Mouse (Mus musculus): Measurements from ENCODE around the gene Ubn1. TPM values are rescaled to one million over a fixed set of nuclear protein-coding genes. Genes with fewer than 3 reads are reported as not detected.
A peak's percentile ranks its signal among the peaks of the same experiment; 100 is the strongest.

The Ubn1 gene
- total RNA-seq (2021): 10 to 100 TPM; 21.5 to 23.4 TPM
- long read RNA-seq, experiment 1, partial matches to known transcripts: 11 of 11 reads
- long read RNA-seq, experiment 1, other reads (novel, unspliced or antisense): 0 of 11 reads
- long read RNA-seq, experiment 2, full-length matches to known transcripts: 2 of 10 reads
- long read RNA-seq, experiment 2, partial matches to known transcripts: 8 of 10 reads
- long read RNA-seq, experiment 2, other reads (novel, unspliced or antisense): 0 of 10 reads

- peak; percentile 99 for DNase-seq
Observed at GRCm38 (mm10) chr16:5049774-5050234, at the start of gene Ubn1, which contains the start of gene Glyr1. Ubn1 (plus strand) TSS chr16:5050057. Glyr1 (minus strand) TSS chr16:5049863.

DNA sequence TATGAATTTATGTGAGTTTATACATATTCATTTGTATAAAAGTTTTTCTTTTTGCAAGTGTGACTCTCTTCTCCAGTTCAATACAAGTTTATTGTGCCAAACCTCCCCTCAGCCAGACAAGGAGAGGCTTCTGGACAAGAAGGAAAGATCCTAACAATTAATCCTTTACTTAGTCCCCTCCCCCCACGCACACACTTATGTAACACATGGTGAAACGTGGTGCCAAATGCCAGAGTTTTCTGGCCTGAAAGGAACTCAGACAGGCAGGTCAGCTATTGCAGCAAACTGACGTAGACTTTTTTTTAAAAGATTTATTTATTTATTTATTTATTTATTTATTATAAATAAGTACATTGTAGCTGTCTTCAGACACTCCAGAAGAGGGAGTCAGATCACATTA lies 49.2 kb upstream of the Ubn1 start:
- DNase-seq: no peak

- no peak for DNase-seq
Observed at GRCm38 (mm10) chr16:5007067-5007466, 42.8 kb upstream of the Ubn1 start, which contains the start of gene Smim22. Smim22 (plus strand) TSS chr16:5007288.

DNA sequence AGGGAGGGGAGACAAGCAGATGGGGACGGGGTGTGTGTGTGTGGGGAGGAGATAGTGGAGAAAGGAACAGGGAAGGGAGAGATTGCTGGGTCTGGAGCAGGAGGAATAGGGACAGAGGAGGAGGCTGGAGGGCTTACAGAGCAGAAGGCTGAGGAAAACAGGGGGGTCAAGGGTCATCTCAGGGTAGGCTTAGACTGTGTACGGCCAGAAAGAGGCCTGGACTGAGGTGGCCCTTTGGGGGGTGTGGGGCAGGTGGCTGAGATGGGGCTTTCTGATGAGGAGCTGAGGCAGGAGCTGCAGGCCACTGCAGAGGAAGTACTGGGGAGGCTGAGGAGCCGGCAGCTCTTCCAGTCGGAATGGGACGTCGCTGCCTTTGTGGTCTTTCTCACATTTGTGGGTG lies 42.4 kb upstream of the Ubn1 start:
- no peak for DNase-seq

- DNase-seq: no peak
Observed at GRCm38 (mm10) chr16:5008076-5008475, 41.8 kb upstream of the Ubn1 start.

GRCm38 (mm10) chr16:5010371-5010935 lies 39.4 kb upstream of the Ubn1 start:
- DNase-seq: no peak

DNA sequence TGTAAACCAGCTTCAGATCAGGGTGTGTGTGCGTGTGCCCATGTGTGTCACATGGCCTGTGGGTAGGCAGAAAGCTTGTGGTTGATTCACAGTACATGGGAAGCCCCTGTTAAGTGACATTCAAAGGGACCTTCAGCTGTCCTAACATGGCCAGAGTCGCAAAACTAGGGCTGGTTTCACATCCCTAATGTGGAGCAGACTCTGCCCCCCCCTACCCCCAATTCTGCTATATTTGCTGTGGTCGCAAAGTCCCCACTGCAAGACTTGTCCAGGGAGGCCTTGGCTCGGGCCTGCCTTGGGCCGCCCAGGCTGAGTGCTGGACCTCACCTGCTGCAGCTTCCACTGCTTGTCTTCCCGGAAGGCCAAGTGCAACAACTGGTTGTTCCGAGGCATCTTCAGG lies 38.6 kb upstream of the Ubn1 start:
- DNase-seq: no peak

DNA sequence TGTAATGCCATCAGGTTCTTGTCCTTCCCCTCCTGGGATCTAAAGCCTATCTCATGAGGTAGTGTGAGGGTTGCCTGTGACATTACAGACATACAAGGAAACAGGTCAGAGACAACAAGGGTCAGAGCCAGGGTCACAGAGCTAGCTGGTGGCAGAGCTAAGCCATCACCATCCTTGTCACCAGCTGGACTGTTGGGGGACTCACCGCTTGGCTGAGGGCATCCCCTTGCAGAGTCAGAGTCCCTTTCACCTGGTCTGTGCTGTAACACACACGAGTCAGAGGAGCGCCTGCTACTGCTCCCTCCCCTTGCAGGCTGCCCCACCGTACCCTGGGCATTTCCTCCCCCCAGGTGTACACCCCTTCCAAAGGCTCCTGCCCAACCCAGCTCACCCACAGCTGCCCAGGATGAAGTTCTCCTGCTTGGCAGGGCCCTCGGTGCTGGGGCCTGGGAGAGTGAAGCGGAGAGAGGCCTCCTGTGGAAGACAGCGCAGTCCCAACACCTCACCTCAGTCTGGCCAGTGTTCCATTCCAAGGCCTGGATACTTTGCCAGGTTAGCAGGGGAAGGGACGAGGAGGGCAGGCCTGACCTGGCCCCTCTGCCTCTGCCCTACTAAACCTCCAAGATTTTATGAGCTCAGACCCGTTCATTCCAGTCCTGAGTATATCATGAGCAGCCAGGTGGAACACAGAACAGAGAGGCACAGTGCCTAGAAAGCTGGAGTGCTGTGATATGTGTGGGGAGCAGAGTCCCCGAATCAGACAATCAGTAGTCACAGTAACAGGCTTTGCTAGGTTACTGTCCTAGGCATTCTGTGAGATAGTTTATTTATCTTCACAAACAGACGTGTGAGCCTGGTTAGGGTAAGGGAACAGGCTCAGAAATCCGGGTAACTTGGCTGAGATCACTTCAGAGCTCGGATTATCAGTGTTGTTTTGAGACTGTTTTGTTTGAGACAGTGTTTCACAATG lies 37.5 kb upstream of the Ubn1 start:
- DNase-seq: no peak

DNA sequence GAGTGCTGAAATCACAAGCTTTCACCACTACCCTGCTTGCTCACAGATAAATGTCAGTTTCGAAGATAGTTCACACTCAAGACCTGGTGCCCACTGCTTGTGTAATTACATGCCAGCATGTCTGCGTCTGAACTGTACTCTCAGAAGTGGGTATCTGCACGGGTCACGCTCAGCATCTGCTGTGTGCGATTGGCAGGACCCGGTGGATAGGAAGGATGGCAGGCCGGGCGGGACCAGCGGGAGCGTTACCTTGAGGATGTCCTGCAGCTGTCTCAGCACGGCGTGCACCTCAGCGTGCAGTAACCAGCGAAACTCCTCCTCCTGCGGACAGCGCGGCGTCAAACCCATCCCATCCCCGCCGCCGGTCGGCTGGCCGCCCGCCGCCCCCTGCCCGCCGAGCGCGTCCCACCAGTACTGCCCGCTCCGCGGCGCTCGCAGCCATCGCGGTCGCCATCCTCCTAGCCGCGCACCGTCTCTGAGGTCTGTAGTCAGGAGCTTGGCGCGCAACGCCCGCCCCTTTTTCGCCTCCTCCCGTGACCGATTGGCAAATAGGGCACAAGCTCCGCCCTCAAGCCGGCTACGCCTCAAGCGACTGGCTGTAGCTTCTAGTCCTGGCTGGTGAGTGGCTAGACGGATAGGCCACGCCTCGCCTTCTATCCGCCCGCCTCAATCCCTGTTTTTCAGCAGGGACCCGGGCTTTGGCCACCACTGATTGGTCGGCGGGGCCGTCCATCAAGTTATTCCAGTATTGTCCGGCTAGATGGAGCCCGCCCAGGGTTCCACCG lies 36.6 kb upstream of the Ubn1 start, which contains the start of gene Rogdi:
Gene Rogdi (minus strand): TSS at position 500 of the 785 bp plus-strand sequence.
- DNase-seq: peak; percentile 99

GRCm38 (mm10) chr16:5014578-5014977 lies 35.3 kb upstream of the Ubn1 start:
- DNase-seq: no peak

GRCm38 (mm10) chr16:5024021-5024420 lies 25.8 kb upstream of the Ubn1 start:
- no peak for DNase-seq

DNA sequence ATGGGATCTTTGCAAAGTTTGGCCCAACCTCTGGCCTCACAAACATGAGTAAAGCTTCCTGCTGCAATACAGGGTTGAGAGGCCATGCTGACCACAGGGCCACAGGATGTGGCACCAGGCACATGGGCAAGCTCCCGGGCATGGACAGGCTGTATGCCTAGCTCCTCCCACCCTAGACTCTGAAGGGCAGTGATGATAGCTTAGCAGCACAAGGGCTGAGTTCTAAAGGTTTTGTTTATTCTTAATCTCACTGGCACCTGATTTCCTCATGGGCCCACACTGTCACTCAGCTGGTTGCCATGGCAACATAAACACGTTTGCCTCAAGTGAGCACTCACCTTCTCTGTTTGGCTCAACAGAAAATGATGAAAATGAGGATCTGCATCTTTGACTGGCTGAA lies 20.0 kb upstream of the Ubn1 start:
- no peak for DNase-seq

DNA sequence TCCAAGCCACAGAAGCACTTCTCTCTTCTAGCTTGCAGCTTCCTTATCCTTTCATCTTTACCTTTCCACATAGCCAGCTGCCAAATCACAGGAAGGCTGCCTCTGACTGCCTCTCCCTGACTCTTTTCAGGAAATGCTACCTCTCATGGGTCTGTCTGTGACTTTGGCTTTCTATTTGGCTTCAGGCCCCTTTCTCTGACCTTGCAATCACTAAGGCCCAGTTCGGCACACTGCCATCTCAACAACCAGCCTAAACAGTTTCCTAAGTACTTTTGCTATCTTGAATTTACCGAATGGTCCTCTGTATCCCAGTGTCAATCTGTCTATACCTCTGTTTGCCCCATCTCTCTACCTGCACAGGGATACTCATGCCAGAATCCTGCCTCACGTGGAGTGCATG lies 14.3 kb upstream of the Ubn1 start:
- no peak for DNase-seq

- DNase-seq: no peak
Observed at GRCm38 (mm10) chr16:5036649-5037234, 13.1 kb upstream of the Ubn1 start.

DNA sequence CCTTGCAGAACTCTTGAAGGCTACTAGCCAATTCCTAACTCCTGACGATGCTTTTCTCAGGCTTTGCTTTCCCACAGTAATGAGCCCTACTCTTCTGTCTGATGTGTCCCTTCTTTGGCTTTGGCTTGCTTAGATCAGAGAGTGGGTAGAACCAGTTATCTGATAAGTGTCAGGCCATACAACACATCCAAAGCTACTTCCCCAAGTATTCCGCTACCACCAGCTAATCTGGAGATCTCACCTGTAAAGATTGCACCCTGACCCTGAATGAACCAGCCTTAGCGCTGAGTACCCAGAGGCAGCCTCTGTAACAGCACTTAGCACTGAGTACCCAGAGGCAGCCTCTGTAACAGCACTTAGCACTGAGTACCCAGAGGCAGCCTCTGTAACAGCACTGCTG lies 4.5 kb upstream of the Ubn1 start:
- DNase-seq: no peak

GRCm38 (mm10) chr16:5049182-5049773 lies 579 bp upstream of the Ubn1 start:
- DNase-seq: no peak

GRCm38 (mm10) chr16:5050251-5051110 lies 624 bp downstream of the Ubn1 start:
- peak; percentile 79 for DNase-seq

DNA sequence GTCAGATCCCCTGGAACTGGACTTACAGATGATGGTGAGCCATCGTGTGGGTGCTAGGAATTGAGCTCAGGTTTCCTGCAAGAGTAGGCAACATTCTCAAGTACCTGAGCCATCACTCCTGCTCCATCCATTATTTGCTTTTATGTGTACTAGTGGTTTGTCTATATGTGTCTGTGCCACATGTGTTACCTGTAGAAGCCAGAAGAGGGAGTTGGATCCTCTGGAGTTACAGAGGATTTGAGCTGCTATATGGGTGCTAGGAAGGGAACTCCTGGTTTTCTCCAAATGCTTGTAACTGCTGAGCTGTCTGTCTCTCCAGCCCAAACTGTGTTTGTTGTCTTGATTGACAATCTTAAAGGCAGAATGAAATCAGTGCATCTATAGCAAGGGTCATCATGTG lies 8.3 kb downstream of the Ubn1 start:
- DNase-seq: no peak

GRCm38 (mm10) chr16:5063472-5063871 lies 13.6 kb downstream of the Ubn1 start:
- DNase-seq: no peak

DNA sequence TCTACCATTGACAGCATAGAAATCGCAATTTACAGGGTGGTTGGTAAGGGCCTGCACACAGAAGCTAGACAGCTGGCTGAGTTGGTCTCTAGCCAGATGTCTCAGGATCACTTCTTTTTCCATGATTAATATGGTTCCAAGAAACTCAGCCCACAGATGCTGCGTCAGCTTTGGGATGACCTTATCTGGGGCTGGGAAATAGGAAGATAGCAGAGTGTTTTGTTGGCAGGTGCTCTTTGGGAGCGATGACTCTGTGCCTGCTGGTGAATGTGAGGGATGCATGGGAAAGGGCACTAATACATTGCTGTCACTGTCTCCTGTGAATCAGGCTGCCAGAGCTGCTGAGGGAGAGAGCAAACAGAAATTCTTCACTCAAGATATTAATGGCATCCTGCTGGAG lies 20.5 kb downstream of the Ubn1 start:
- DNase-seq: peak; percentile 29

Data from gastrocnemius, postnatal 25 days (tissue).